Mouse (Mus musculus) ES-Bruce4 (cell line): ENCODE data around the gene Notch4.

Experiments
- CTCF ChIP-seq: IDR thresholded peaks from one replicate; pipeline ENCODE4 v1.8.1; 2011; ENCODE audit warnings: low read depth, low read length
- EP300 ChIP-seq: IDR thresholded peaks from 2 replicates; pipeline ENCODE4 v1.6.1; 2011; ENCODE audit warnings: low read depth, low read length; ENCODE audit not compliant: insufficient read depth
- POLR2A ChIP-seq: IDR thresholded peaks from one replicate; pipeline ENCODE4 v1.8.1; 2011; ENCODE audit warnings: low read length; ENCODE audit not compliant: insufficient read depth

DNA sequence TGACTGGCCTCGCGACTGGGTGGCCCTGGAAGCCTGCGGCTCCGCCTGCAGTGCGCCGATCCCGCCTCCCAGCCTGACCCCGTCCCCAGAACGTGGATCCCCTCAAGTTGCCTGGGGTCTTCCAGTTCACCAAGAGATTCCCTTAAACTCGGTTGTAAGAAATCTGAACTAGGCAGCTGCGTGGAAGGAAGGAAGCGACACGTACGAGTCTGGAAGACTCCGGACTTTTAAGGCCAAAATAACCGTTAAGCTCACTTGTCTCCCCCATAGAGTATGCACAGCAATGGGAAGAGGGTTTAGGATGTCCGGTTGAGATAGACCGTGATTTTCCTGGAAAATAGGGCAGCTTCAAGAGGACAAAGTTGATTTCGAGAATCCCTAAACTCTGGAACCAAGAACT is 23.7 kb downstream of the Notch4 start:
- TF ChIP-seq CTCF (no peak), POLR2A (no peak), EP300 (no peak)
